Mouse (Mus musculus): ENCODE data around the gene Hoxb6.

- TF ChIP-seq POLR2A (IDR thresholded peaks at IDR 0.05; ENCODE audit: control insufficient read depth, extremely low read depth, insufficient read depth, low read length, poor library complexity) (no peak), CTCF (IDR thresholded peaks at IDR 0.05; ENCODE audit: borderline replicate concordance, control insufficient read depth, extremely low read depth, insufficient read depth, low read length, poor library complexity) (no peak)
These were observed 35.1 kb upstream of the Hoxb6 start for GRCm38 (mm10) chr11:96257141-96257540.
